Mouse (Mus musculus) fat pad, adult 2 months (tissue): ENCODE data around the gene Il1rapl1.
"Not testable (repeated sequence)": the region's sequence is repeated elsewhere in the genome, so short reads cannot be mapped to it uniquely, and the experiment has no call there.

Experiments used
- DNase-seq: peaks from one replicate; pipeline ENCODE4 v3.0.0-alpha.2; 2011; ENCODE audit warnings: low read depth, low spot score; ENCODE audit errors: extremely low read depth

Gene Il1rapl1

DNA sequence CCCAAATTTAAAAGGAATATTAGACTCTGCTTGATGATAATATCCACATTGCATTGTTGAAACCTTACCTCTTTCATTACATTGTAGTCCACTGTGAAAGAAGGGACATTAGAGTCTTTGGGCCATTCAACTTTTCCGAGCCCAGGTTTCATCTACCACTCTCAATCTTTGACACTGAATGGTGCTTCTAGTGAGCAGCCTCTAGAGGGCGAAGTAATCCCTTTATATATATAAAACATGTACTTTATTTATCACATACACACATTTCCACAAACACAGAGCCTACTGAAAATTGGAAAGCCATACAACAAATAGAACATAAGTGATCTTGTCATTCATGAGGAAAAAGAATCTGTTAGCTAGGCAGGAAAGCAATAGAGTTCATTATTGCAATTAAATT is 459.8 kb downstream of the Il1rapl1 start:
- no peak for DNase-seq

DNA sequence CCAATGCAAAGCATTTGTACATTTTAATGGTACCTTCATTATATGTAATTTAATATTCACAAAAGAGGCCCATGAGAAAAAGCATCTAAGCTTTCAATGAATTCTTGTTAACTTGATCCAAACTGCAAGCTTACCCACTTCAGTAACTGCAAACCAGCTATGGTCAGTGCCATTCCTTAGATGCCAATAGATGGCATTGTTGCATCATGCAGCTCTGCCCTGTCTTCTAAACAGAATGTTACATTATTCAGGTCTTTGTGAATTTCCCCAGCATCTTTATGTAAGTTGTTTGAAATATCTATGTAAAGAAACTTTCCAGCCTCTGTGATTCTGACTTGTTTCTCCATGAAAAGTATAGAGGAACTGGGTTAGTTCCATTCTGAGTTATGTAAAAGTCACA is 514.5 kb downstream of the Il1rapl1 start:
- no peak for DNase-seq

- DNase-seq: no peak
Observed at GRCm38 (mm10) chrX:87507997-87508396, 607.4 kb downstream of the Il1rapl1 start.

DNA sequence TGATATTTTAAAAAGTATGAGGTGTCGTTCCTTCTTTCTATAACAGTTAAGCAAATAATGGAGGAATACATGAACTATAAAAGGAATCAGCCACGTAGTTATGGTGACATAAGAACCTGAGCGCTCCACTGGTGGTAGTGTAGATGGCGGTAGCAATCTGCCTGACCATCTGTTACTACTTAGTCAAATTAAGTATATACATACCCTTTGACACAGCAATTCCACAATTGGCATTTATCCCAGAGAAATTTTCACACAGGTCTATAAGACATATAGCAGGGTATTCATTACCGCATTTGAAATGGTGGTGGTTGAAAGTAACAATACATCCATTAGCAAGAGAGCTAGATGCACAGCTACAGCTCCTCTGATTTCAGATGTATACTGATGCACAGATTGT is 612.8 kb downstream of the Il1rapl1 start:
- no peak for DNase-seq

- no peak for DNase-seq
Observed at GRCm38 (mm10) chrX:87483416-87483815, 632.0 kb downstream of the Il1rapl1 start.

GRCm38 (mm10) chrX:87238191-87238590 is 877.3 kb downstream of the Il1rapl1 start:
- DNase-seq: not testable (repeated sequence)

GRCm38 (mm10) chrX:87225280-87225679 is 890.2 kb downstream of the Il1rapl1 start:
- no peak for DNase-seq

DNA sequence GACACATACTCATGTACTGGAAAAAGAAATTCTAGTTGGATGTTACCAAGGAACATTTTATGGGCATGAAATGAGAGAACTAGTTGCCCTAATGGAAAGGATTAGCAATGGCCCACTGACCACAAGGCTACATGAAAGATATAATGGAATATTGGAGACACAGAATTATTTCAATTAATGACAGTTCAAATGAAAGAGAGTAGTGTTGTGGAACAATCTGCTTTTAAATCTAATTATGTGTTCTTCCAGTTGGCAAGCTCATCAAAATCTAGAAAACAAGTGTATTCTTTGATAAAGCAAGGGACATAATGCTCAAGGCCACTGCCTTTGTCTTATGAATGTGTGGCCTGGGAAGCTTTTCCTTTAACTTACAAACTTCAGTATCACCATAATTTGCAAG is 1113.1 kb downstream of the Il1rapl1 start:
- DNase-seq: no peak

DNA sequence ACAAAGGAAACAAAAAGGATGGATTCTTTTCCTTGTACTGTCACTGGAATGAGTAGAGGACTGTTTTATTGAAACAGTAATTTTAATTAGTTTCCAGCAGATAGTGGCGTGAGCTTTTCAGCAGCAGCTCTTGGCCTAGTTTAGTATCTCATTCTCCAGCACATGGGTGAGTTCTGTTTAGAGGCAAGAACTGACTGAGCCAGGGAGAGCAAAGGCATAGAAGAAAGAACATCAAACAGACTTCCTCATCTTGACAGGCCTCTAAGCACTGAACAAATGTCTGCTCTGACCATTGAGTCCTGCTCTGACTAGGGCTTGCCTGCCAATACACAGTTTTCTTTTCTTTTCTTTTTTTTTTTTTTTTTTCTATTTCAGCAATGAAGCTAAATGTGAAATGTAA is 1160.3 kb downstream of the Il1rapl1 start:
- DNase-seq: no peak

DNA sequence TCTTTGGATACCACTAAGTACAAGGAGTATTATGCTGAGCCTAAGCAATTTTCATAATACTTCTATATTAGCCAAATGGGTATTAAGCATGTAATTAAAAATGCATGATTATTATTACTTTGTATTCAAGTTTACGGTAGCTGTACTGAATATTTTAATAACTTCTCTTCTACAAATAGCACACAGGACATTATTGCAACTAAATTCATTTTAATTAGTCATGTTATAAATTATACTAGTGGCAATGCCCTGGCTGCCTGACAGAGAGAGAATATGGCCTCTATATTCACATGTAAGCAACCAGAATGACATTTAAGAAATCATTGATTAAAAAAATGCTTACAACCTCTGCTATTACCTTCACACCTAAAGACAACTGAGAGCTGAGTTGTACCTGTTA is 1160.8 kb downstream of the Il1rapl1 start:
- no peak for DNase-seq

- DNase-seq: no peak
Observed at GRCm38 (mm10) chrX:86950940-86951339, 1164.5 kb downstream of the Il1rapl1 start.

- DNase-seq: no peak
Observed at GRCm38 (mm10) chrX:86949112-86949511, 1166.3 kb downstream of the Il1rapl1 start.

- DNase-seq: no peak
Observed at GRCm38 (mm10) chrX:86854835-86855234, 1260.6 kb downstream of the Il1rapl1 start.

GRCm38 (mm10) chrX:86808218-86808617 is 1307.2 kb downstream of the Il1rapl1 start:
- DNase-seq: no peak

- no peak for DNase-seq
Observed at GRCm38 (mm10) chrX:86802725-86803124, 1312.7 kb downstream of the Il1rapl1 start.

GRCm38 (mm10) chrX:86728803-86729202 is 1386.6 kb downstream of the Il1rapl1 start:
- DNase-seq: no peak
